Mouse (Mus musculus) CD8-positive naive resting alpha-beta T cell, adult 57 days (primary cell): ENCODE results near the gene Gm15093. TPM values are rescaled to one million over a fixed set of nuclear protein-coding genes. Genes with fewer than 3 reads are reported as not detected.

Experiments used
- total RNA-seq: library from RNA; stranded (reverse); gene quantifications from one replicate; pipeline ENCODE4 v1.2.4, GENCODE M21; 2023

Gene Gm15093
- not detected for total RNA-seq

DNA sequence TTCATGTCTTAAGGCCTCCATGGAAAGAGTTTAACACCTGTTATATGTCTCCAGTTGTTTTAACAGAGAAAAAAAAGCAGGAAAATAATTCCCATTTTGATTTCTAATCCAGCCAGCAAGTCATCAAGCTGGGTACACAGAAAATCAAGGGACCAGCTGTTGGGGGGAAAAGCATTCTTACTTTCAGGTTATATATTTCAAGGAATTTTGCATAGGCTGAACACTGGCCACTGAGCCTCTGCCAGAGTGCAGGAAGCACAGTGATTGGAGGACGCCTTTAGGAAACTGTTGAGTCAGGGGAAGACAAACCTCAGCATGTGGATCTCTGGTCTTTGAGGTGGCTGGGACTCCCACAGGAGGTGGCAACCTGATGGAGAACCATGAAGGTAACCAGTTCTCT, at the start of gene Gm15093:
Gm15093 (plus strand) TSS at position 301 of the 400 bp plus-strand sequence.

Other genes with a start within 250 kb of the Gm15093 start
- gene Ott, start 198.1 kb upstream of the Gm15093 start, total RNA-seq, result not detected
- not detected for gene Gm15085, start 175.2 kb downstream of the Gm15093 start, total RNA-seq